Comparison of ENCODE assay signal across 7 mouse cellular contexts in genomic region chr1:153549536-153550199, GRCm38 (mm10). TPM values are rescaled to one million over a fixed set of nuclear protein-coding genes. Genes with fewer than 3 reads are reported as not detected.
A peak's percentile ranks its signal among the peaks of the same experiment; 100 is the strongest.
DNase-seq lines count a peak whose midpoint lies in the region; ATAC-seq lines count a peak whose summit lies in the region.

Gene Npl, minus strand, starts transcription at chr1:153550045.

- no peaks in the 10 kb centered on the region for H3K36me3 ChIP-seq in erythroblast, embryonic 14.5 days (ENCODE audit: control insufficient read depth)
- H3K36me3 ChIP-seq in heart, embryonic 12.5 days, result no peaks in the 10 kb centered on the region
- no peaks in the 10 kb centered on the region for H3K36me3 ChIP-seq in kidney, embryonic 16.5 days (ENCODE audit: insufficient read depth, low read length)
- no peaks in the 10 kb centered on the region for H3K36me3 ChIP-seq in liver, embryonic 12.5 days
- no peaks in the 10 kb centered on the region for H3K36me3 ChIP-seq in stomach, embryonic 14.5 days (ENCODE audit: control insufficient read depth, insufficient read depth, low read length)

- H3K27me3 ChIP-seq in erythroblast, embryonic 14.5 days (ENCODE audit: control insufficient read depth), result peaks cover 17% of the 10 kb centered on the region
- 0 out of 2 replicates have a peak, but pooled peaks cover 11% of the 10 kb centered on the region for H3K27me3 ChIP-seq in heart, embryonic 12.5 days (replicated peaks)
- no peaks in the 10 kb centered on the region for H3K27me3 ChIP-seq in kidney, embryonic 16.5 days (ENCODE audit: insufficient read depth, low read length)
- H3K27me3 ChIP-seq in liver, embryonic 12.5 days (replicated peaks), result peaks cover 21% of the 10 kb centered on the region
- no peaks in the 10 kb centered on the region for H3K27me3 ChIP-seq in stomach, embryonic 14.5 days (ENCODE audit: control insufficient read depth, insufficient read depth, low read length)

- no peaks in the 10 kb centered on the region for H3K4me1 ChIP-seq in erythroblast, embryonic 14.5 days (ENCODE audit: control insufficient read depth)
- no peaks in the 10 kb centered on the region for H3K4me1 ChIP-seq in heart, embryonic 12.5 days (replicated peaks)
- H3K4me1 ChIP-seq in kidney, embryonic 16.5 days (ENCODE audit: insufficient read depth, low read length), result 0 out of 2 replicates have a peak, but pooled peaks cover 3% of the 10 kb centered on the region
- peaks cover 10% of the 10 kb centered on the region; the same call in 1 of the 2 replicates for H3K4me1 ChIP-seq in liver, embryonic 12.5 days
- no peaks in the 10 kb centered on the region for H3K4me1 ChIP-seq in stomach, embryonic 14.5 days (ENCODE audit: control insufficient read depth, insufficient read depth, low read length)

- peak; percentile 78 for DNase-seq in brain, adult 2 months (ENCODE audit: low read depth, low spot score)
- peak; percentile 44 for DNase-seq in naive thymus-derived CD4-positive, alpha-beta T cell, adult 2 months (ENCODE audit: low read depth)

- H3K4me3 ChIP-seq in erythroblast, embryonic 14.5 days (replicated peaks), result peak within 1 kb of the TSS; percentile 42
- peak within 1 kb of the TSS; percentile 71 for H3K4me3 ChIP-seq in heart, embryonic 12.5 days
- peak within 1 kb of the TSS; percentile 64 for H3K4me3 ChIP-seq in kidney, embryonic 16.5 days (ENCODE audit: low read length)
- H3K4me3 ChIP-seq in liver, embryonic 12.5 days, result peak within 1 kb of the TSS; percentile 55
- peak within 1 kb of the TSS; percentile 43 for H3K4me3 ChIP-seq in stomach, embryonic 14.5 days (ENCODE audit: low read depth, low read length)

- no peak within 1 kb of the TSS for H3K27ac ChIP-seq in heart, embryonic 12.5 days (ENCODE audit: poor library complexity, severe bottlenecking)
- no peak within 1 kb of the TSS for H3K27ac ChIP-seq in kidney, embryonic 16.5 days (ENCODE audit: low read length)
- no peak within 1 kb of the TSS for H3K27ac ChIP-seq in liver, embryonic 12.5 days
- no peak within 1 kb of the TSS for H3K27ac ChIP-seq in stomach, embryonic 14.5 days (ENCODE audit: low read length)

- WGBS in heart, embryonic 12.5 days, result 6% methylated on average over 29 of the region's 29 CpGs
- WGBS in kidney, embryonic 16.5 days, result 6% methylated on average over 29 of the region's 29 CpGs
- WGBS in liver, embryonic 12.5 days (ENCODE audit: insufficient replicate concordance), result 5% methylated on average over 29 of the region's 29 CpGs
- WGBS in stomach, embryonic 14.5 days, result 5% methylated on average over 29 of the region's 29 CpGs

- no peaks in the 10 kb centered on the region for H3K9me3 ChIP-seq in erythroblast, embryonic 14.5 days (ENCODE audit: control insufficient read depth, low read length)
- no peaks in the 10 kb centered on the region for H3K9me3 ChIP-seq in heart, embryonic 12.5 days (replicated peaks)
- no peaks in the 10 kb centered on the region for H3K9me3 ChIP-seq in kidney, embryonic 16.5 days (ENCODE audit: low read length)
- H3K9me3 ChIP-seq in liver, embryonic 12.5 days (replicated peaks), result no peaks in the 10 kb centered on the region
- H3K9me3 ChIP-seq in stomach, embryonic 14.5 days (ENCODE audit: control insufficient read depth, low read depth, low read length), result no peaks in the 10 kb centered on the region

- ATAC-seq in heart, embryonic 12.5 days (ENCODE audit: insufficient number of reproducible peaks, low FRiP score), result peak; percentile 86
- peak; percentile 94 for ATAC-seq in kidney, embryonic 16.5 days (ENCODE audit: low FRiP score, low TSS enrichment)
- ATAC-seq in liver, embryonic 12.5 days, result peak; percentile 66
- peak; percentile 87 for ATAC-seq in stomach, embryonic 14.5 days (ENCODE audit: insufficient number of reproducible peaks, insufficient read depth, low FRiP score, low read depth)

- H3K9ac ChIP-seq in heart, embryonic 12.5 days, result peak within 1 kb of the TSS; percentile 80
- peak within 1 kb of the TSS; percentile 68 for H3K9ac ChIP-seq in kidney, embryonic 16.5 days (replicated peaks; ENCODE audit: low read length)
- H3K9ac ChIP-seq in liver, embryonic 12.5 days, result peak within 1 kb of the TSS; percentile 24; the same call in 1 of the 2 replicates
- peak within 1 kb of the TSS; percentile 26; the same call in 1 of the 2 replicates for H3K9ac ChIP-seq in stomach, embryonic 14.5 days (replicated peaks; ENCODE audit: low read depth, low read length)

- peak within 1 kb of the TSS; percentile 83 for H3K4me2 ChIP-seq in heart, embryonic 12.5 days
- peak within 1 kb of the TSS; percentile 70 for H3K4me2 ChIP-seq in kidney, embryonic 16.5 days (replicated peaks; ENCODE audit: low read depth, low read length)
- H3K4me2 ChIP-seq in liver, embryonic 12.5 days, result peak within 1 kb of the TSS; percentile 67
- peak within 1 kb of the TSS; percentile 49 for H3K4me2 ChIP-seq in stomach, embryonic 14.5 days (replicated peaks; ENCODE audit: low read depth, low read length)

RNA-seq across cellular contexts. Expression of gene Npl, which starts in this region (rescaled TPM):
- polyA plus RNA-seq in erythroblast, embryonic 14.5 days (2012), result 0.02 TPM in 1 of 2 replicates, not detected in the other
- 6.6 and 7.4 TPM in 2 replicates for polyA plus RNA-seq in heart, embryonic 12.5 days (2016; fragmentation: Nextera tagmentation; extraction: Ambion mirVana)
- polyA plus RNA-seq in kidney, embryonic 16.5 days (2015; fragmentation: Nextera tagmentation; extraction: Ambion mirVana), result 23.9 and 25.2 TPM in 2 replicates
- polyA plus RNA-seq in liver, embryonic 12.5 days (2016; fragmentation: Nextera tagmentation; extraction: Ambion mirVana), result 8.6 and 9.5 TPM in 2 replicates
- 6.6 and 8.3 TPM in 2 replicates for polyA plus RNA-seq in stomach, embryonic 14.5 days (2014; fragmentation: Nextera tagmentation; extraction: Ambion mirVana)

Comparison
In these comparisons a context has a peak if more than half of its experiments do, and no peak if none do; other contexts are left out.
1. H3K9ac ChIP-seq: peak in every context shown above with its lines; median percentile 80 in heart, embryonic 12.5 days; 68 in kidney, embryonic 16.5 days; 26 in stomach, embryonic 14.5 days; 24 in liver, embryonic 12.5 days.